Mouse (Mus musculus): ENCODE measurements around the gene Abcc8. TPM values are rescaled to one million over a fixed set of nuclear protein-coding genes. Genes with fewer than 3 reads are reported as not detected.

Abcc8 gene
- polyA plus RNA-seq (2014; fragmentation: Nextera tagmentation; extraction: Ambion mirVana), result 14.1 and 18.8 TPM in 2 replicates

DNA sequence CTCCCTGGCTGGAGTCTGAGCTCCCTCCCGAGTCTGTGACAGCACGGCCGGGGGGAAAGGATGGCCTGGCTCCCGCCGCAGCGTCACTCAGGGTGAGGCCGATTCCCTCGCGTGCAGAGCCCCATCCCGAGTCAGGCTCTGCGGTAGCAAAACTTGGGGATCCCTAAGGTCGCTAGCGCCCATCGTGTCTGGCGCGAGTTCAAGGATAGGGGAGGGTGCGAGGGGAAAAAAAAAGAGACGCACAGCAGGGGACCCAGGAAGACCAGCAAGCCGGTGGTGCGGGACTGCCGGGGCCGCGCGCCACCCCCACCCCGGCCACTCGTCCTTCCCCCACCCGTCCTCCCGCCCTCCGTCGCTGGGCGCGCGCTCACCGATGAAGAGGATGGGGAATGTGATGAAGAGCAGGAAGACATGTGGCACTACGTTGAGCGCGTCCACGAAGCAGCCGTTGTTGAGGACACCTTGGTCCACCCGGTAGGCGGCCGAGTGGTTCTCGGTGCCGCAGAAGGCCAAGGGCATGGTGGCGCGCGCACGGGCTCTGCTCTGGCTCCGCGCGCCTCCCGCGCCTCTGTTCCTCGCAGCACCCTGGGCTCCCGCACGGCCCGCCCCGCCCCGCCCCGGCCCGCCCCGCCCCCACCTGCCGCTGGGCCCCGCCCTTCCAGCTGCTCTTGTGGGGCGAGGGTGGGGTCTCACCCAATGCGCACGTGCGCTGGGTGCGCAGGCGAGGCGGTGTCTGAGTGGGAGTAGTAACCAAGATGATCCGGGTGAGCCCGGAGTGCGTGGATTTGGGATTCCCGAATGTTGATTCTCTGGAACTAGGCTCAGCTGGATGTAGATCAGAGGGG, at the start of gene Abcc8:
TSS of gene Abcc8 (minus strand) at position 603 of the 845 bp plus-strand sequence.
- peaks cover 13% of the 10 kb centered on the region; the same call in 1 of the 2 replicates for H3K27me3 ChIP-seq (replicated peaks; ENCODE audit: control insufficient read depth, insufficient read depth, low read length)
- 1% methylated on average over 71 of the region's 75 CpGs for WGBS
- H3K9me3 ChIP-seq (replicated peaks; ENCODE audit: control insufficient read depth, low read length), result no peaks in the 10 kb centered on the region
- ATAC-seq (peak; percentile 78), DNase-seq (ENCODE audit: low spot score) (peak; percentile 43)
- no peaks in the 10 kb centered on the region for H3K4me1 ChIP-seq (ENCODE audit: control insufficient read depth, insufficient read depth, low read length)
- no peaks in the 10 kb centered on the region for H3K36me3 ChIP-seq (ENCODE audit: control insufficient read depth, insufficient read depth, low read length)
- peak within 1 kb of the TSS; percentile 58 for H3K4me2 ChIP-seq (ENCODE audit: low read length)
- H3K27ac ChIP-seq (ENCODE audit: low read depth, low read length), result no peak within 1 kb of the TSS
- H3K9ac ChIP-seq (ENCODE audit: low read length), result peak within 1 kb of the TSS; percentile 56
- peak within 1 kb of the TSS; percentile 39 for H3K4me3 ChIP-seq (ENCODE audit: low read depth, low read length)

GRCm38 (mm10) chr7:46226936-46227335, 47.1 kb upstream of the Abcc8 start:
- WGBS, result 40% methylated on average over 4 of the region's 4 CpGs
- DNase-seq (ENCODE audit: low spot score) (peak; percentile 82), ATAC-seq (peak; percentile 83)
- no peaks in the 10 kb centered on the region for H3K36me3 ChIP-seq (ENCODE audit: control insufficient read depth, insufficient read depth, low read length)
- H3K4me3 ChIP-seq (ENCODE audit: low read depth, low read length), result no peak overlapping the region
- H3K27me3 ChIP-seq (replicated peaks; ENCODE audit: control insufficient read depth, insufficient read depth, low read length), result no peaks in the 10 kb centered on the region
- peak overlapping the region; percentile 29; the same call in 1 of the 2 replicates for H3K27ac ChIP-seq (ENCODE audit: low read depth, low read length)
- H3K9ac ChIP-seq (ENCODE audit: low read length), result no peak overlapping the region
- H3K4me1 ChIP-seq (ENCODE audit: control insufficient read depth, insufficient read depth, low read length), result no peaks in the 10 kb centered on the region; the same call in 1 of the 2 replicates
- no peak overlapping the region for H3K4me2 ChIP-seq (ENCODE audit: low read length)
- H3K9me3 ChIP-seq (replicated peaks; ENCODE audit: control insufficient read depth, low read length), result no peaks in the 10 kb centered on the region

DNA sequence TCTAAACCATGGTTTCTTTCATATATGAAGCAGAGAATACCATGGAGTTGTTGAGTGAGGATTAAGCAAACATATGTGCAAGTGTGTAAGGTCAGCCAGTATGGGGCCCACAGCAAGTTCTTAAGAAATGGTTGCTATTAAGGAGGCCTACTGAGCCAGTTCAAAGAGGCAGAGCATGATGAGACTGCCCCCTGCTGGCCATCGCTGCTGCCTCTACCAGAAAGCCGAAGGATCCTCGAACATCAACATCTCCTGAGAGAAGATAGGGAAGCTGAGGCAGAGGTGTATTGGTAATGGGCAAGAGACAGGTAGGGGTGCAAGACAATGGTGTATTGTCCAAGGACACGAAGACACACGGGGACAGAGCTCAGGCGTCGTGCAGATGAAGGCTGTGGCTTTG, 46.4 kb upstream of the Abcc8 start:
- Histone ChIP-seq H3K9ac (ENCODE audit: low read length) (no peak overlapping the region), H3K36me3 (ENCODE audit: control insufficient read depth, insufficient read depth, low read length) (no peaks in the 10 kb centered on the region), H3K27me3 (replicated peaks; ENCODE audit: control insufficient read depth, insufficient read depth, low read length) (no peaks in the 10 kb centered on the region), H3K27ac (ENCODE audit: low read depth, low read length) (no peak overlapping the region), H3K9me3 (replicated peaks; ENCODE audit: control insufficient read depth, low read length) (no peaks in the 10 kb centered on the region), H3K4me3 (ENCODE audit: low read depth, low read length) (no peak overlapping the region), H3K4me1 (ENCODE audit: control insufficient read depth, insufficient read depth, low read length) (no peaks in the 10 kb centered on the region; the same call in 1 of the 2 replicates), H3K4me2 (ENCODE audit: low read length) (no peak overlapping the region)
- ATAC-seq (no peak), DNase-seq (ENCODE audit: low spot score) (peak; percentile 62)
- 34% methylated on average over 7 of the region's 7 CpGs for WGBS

DNA sequence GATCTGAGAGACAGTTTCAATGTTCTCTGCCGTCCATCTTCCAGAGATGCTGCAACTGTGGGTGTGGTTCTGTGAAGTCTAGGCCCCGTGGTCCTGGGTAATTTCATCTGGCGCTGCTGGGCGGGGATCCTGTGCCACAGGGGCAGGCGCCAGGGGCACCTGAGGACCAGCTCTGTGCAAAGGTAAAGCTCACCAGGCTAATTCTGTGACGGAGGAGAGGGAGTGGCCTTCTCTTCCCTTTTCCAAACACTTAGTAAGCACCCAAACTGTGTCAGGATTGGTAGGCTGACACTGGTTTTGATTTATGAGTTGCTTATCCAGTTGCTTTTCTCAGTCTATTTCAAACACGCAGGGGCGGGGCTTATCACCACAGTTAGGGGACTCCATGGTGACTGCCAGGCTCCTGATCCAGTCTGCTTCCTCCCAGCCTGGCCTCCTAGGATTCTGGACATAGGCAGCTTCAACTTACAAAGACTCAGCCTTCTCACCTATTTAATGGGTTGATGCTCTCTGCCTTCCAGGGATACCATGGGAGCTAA, 40.8 kb upstream of the Abcc8 start:
- Histone ChIP-seq H3K4me3 (ENCODE audit: low read depth, low read length) (no peak overlapping the region), H3K9ac (ENCODE audit: low read length) (no peak overlapping the region), H3K36me3 (ENCODE audit: control insufficient read depth, insufficient read depth, low read length) (no peaks in the 10 kb centered on the region), H3K27me3 (replicated peaks; ENCODE audit: control insufficient read depth, insufficient read depth, low read length) (no peaks in the 10 kb centered on the region), H3K4me1 (ENCODE audit: control insufficient read depth, insufficient read depth, low read length) (no peaks in the 10 kb centered on the region), H3K4me2 (ENCODE audit: low read length) (no peak overlapping the region), H3K27ac (ENCODE audit: low read depth, low read length) (no peak overlapping the region), H3K9me3 (replicated peaks; ENCODE audit: control insufficient read depth, low read length) (no peaks in the 10 kb centered on the region)
- DNase-seq (ENCODE audit: low spot score) (no peak), ATAC-seq (no peak)
- WGBS, result 80% methylated on average over 8 of the region's 8 CpGs

DNA sequence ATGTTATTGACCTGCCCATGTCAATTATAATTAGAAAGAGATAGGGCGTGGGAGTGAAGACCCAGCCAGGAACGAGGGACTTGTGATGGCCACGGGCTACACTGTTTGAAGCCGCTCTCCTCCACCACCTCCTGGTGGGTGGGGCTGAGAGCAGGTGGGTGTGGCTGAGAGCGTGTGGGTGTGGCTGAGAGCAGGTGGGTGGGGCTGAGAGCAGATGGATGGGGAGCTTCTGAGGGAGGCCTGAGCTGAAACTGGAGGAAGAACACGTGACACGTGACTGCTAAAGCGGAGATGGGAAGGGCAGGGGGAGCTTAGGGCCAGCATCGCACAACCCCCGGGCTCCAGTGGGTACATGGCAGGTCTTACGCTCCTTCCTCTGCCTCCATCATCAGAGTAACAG, 38.6 kb upstream of the Abcc8 start:
- ATAC-seq (no peak), DNase-seq (ENCODE audit: low spot score) (no peak)
- Histone ChIP-seq H3K4me3 (ENCODE audit: low read depth, low read length) (no peak overlapping the region), H3K27ac (ENCODE audit: low read depth, low read length) (no peak overlapping the region), H3K4me1 (ENCODE audit: control insufficient read depth, insufficient read depth, low read length) (no peaks in the 10 kb centered on the region), H3K36me3 (ENCODE audit: control insufficient read depth, insufficient read depth, low read length) (no peaks in the 10 kb centered on the region), H3K9ac (ENCODE audit: low read length) (no peak overlapping the region), H3K4me2 (ENCODE audit: low read length) (no peak overlapping the region), H3K9me3 (replicated peaks; ENCODE audit: control insufficient read depth, low read length) (no peaks in the 10 kb centered on the region), H3K27me3 (replicated peaks; ENCODE audit: control insufficient read depth, insufficient read depth, low read length) (no peaks in the 10 kb centered on the region)
- 8% methylated on average over 11 of the region's 11 CpGs for WGBS

DNA sequence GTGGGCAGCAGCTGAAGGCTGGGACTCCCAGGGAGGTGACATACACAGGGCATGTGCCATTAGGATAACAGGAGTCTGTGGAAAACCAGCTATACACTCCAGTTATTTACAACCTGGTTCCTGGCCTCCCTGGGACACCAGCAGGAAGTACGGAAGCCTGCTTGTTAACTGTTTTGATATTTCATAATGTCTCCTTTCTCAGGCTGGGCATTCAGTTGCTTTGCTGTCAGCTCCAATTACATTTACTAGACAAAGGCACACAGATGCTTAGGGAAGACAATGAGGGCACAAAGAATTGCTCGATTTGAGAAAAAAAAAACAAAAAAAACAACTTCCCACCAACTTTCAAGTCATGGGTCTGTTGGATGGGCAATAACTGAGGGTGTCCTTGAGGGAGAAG, 36.6 kb upstream of the Abcc8 start:
- Histone ChIP-seq H3K4me2 (ENCODE audit: low read length) (no peak overlapping the region), H3K27ac (ENCODE audit: low read depth, low read length) (no peak overlapping the region), H3K36me3 (ENCODE audit: control insufficient read depth, insufficient read depth, low read length) (no peaks in the 10 kb centered on the region), H3K4me1 (ENCODE audit: control insufficient read depth, insufficient read depth, low read length) (peaks cover 5% of the 10 kb centered on the region), H3K9ac (ENCODE audit: low read length) (no peak overlapping the region), H3K9me3 (replicated peaks; ENCODE audit: control insufficient read depth, low read length) (no peaks in the 10 kb centered on the region), H3K4me3 (ENCODE audit: low read depth, low read length) (no peak overlapping the region), H3K27me3 (replicated peaks; ENCODE audit: control insufficient read depth, insufficient read depth, low read length) (no peaks in the 10 kb centered on the region)
- 54% methylated on average over 2 of the region's 2 CpGs for WGBS
- DNase-seq (ENCODE audit: low spot score) (no peak), ATAC-seq (no peak)

DNA sequence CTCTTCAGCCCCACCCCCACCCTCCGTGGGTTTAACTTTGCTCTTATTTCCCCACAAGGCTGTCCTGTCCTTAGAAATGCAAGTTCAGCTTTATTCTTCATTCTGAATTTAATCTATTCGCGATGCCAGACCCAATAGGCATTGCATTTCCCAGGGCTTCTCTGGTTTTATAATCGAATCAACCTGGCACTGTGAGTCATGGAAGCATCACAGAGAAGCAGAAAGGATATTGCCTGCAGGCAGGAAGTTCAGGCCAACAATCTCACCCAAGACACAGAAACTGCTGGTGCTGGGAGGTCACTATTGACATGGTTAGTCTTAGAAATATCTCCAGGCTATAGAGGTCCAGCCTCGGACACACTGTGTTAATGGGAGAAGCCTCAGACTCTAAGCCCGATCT, 30.4 kb upstream of the Abcc8 start:
- 84% methylated on average over 6 of the region's 6 CpGs for WGBS
- Histone ChIP-seq H3K4me1 (ENCODE audit: control insufficient read depth, insufficient read depth, low read length) (peaks cover 5% of the 10 kb centered on the region), H3K36me3 (ENCODE audit: control insufficient read depth, insufficient read depth, low read length) (no peaks in the 10 kb centered on the region), H3K27ac (ENCODE audit: low read depth, low read length) (no peak overlapping the region), H3K27me3 (replicated peaks; ENCODE audit: control insufficient read depth, insufficient read depth, low read length) (no peaks in the 10 kb centered on the region), H3K4me3 (ENCODE audit: low read depth, low read length) (no peak overlapping the region), H3K4me2 (ENCODE audit: low read length) (no peak overlapping the region), H3K9ac (ENCODE audit: low read length) (no peak overlapping the region), H3K9me3 (replicated peaks; ENCODE audit: control insufficient read depth, low read length) (no peaks in the 10 kb centered on the region)
- no peak for DNase-seq (ENCODE audit: low spot score)
- no peak for ATAC-seq

- H3K36me3 ChIP-seq (ENCODE audit: control insufficient read depth, insufficient read depth, low read length), result no peaks in the 10 kb centered on the region
- H3K27ac ChIP-seq (ENCODE audit: low read depth, low read length), result no peak overlapping the region
- DNase-seq (ENCODE audit: low spot score), result no peak
- no peak overlapping the region for H3K4me2 ChIP-seq (ENCODE audit: low read length)
- ATAC-seq, result no peak
- H3K9ac ChIP-seq (ENCODE audit: low read length), result no peak overlapping the region
- H3K4me3 ChIP-seq (ENCODE audit: low read depth, low read length), result no peak overlapping the region
- no peaks in the 10 kb centered on the region for H3K27me3 ChIP-seq (replicated peaks; ENCODE audit: control insufficient read depth, insufficient read depth, low read length)
- peaks cover 3% of the 10 kb centered on the region for H3K4me1 ChIP-seq (ENCODE audit: control insufficient read depth, insufficient read depth, low read length)
- WGBS, result 92% methylated on average over 8 of the region's 8 CpGs
- H3K9me3 ChIP-seq (replicated peaks; ENCODE audit: control insufficient read depth, low read length), result no peaks in the 10 kb centered on the region
These were observed 28.3 kb upstream of the Abcc8 start for GRCm38 (mm10) chr7:46208131-46208530.

GRCm38 (mm10) chr7:46204775-46205174, 24.9 kb upstream of the Abcc8 start:
- Histone ChIP-seq H3K9me3 (replicated peaks; ENCODE audit: control insufficient read depth, low read length) (no peaks in the 10 kb centered on the region), H3K9ac (ENCODE audit: low read length) (no peak overlapping the region), H3K4me2 (ENCODE audit: low read length) (no peak overlapping the region), H3K27ac (ENCODE audit: low read depth, low read length) (no peak overlapping the region), H3K4me3 (ENCODE audit: low read depth, low read length) (no peak overlapping the region), H3K4me1 (ENCODE audit: control insufficient read depth, insufficient read depth, low read length) (0 out of 2 replicates have a peak, but pooled peaks cover 2% of the 10 kb centered on the region), H3K36me3 (ENCODE audit: control insufficient read depth, insufficient read depth, low read length) (no peaks in the 10 kb centered on the region), H3K27me3 (replicated peaks; ENCODE audit: control insufficient read depth, insufficient read depth, low read length) (no peaks in the 10 kb centered on the region)
- DNase-seq (ENCODE audit: low spot score) (no peak), ATAC-seq (no peak)
- 72% methylated on average over 6 of the region's 6 CpGs for WGBS

All from forebrain, embryonic 14.5 days (tissue).